Comparison of ENCODE assay signal across 14 mouse cellular contexts in the genomic region with DNA sequence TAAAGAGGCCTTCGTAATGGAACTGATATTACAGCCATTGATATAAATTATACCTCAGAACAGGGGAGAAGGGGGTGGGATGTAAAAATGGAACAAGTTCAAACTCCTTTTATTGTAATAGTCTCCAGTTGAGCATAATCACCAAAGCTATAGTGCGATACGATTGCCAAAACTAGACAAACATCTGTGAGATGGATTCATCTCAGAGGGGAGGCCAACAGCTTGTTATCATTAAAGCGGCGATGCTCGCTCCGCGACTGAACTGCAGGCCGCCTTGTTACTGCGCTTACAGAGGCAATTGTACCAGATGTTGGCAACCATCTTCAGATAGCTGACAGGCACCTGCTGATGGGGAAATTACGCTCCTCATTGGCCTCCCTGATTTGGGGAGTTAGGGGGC.
DNase-seq lines count a peak whose midpoint lies in the region; ATAC-seq lines count a peak whose summit lies in the region.
"Had no signal": no experiment of that assay in that cellular context is flagged by ENCODE, and none has a peak within 500 bp of the region (broad histone marks: within the 10 kb centered on the region; RNA-seq: fewer than 3 reads in every experiment).

No protein-coding gene starts in this region.

- H3K9me3 ChIP-seq in megakaryocyte, embryonic 14.5 days: no peaks in the 10 kb centered on the region
- no peaks in the 10 kb centered on the region for H3K9me3 ChIP-seq in forebrain, embryonic 16.5 days (ENCODE audit: control insufficient read depth, low read length)
- no peaks in the 10 kb centered on the region for H3K9me3 ChIP-seq in limb, embryonic 15.5 days
- no peaks in the 10 kb centered on the region for H3K9me3 ChIP-seq in neural tube, embryonic 15.5 days (replicated peaks)
- H3K9me3 ChIP-seq: heart, embryonic 15.5 days; liver, embryonic 12.5 days had no signal

- peak overlapping the region; percentile 33; the same call in 1 of the 2 replicates for H3K27ac ChIP-seq in forebrain, embryonic 16.5 days (ENCODE audit: low read length)
- H3K27ac ChIP-seq in limb, embryonic 15.5 days: no peak overlapping the region
- peak overlapping the region; percentile 57 for H3K27ac ChIP-seq in neural tube, embryonic 15.5 days (replicated peaks)
- H3K27ac ChIP-seq: heart, embryonic 15.5 days; liver, embryonic 12.5 days had no signal

- 70% methylated on average over 11 of the region's 11 CpGs for WGBS in forebrain, embryonic 16.5 days
- WGBS in limb, embryonic 15.5 days: 37% methylated on average over 11 of the region's 11 CpGs
- WGBS in neural tube, embryonic 15.5 days: 34% methylated on average over 11 of the region's 11 CpGs

- no peak overlapping the region for H3K9ac ChIP-seq in forebrain, embryonic 16.5 days (replicated peaks; ENCODE audit: low read depth, low read length)
- H3K9ac ChIP-seq in limb, embryonic 15.5 days: no peak overlapping the region
- H3K9ac ChIP-seq in neural tube, embryonic 15.5 days (replicated peaks): no peak overlapping the region
- H3K9ac ChIP-seq: heart, embryonic 15.5 days; liver, embryonic 12.5 days had no signal

- H3K27me3 ChIP-seq in megakaryocyte, embryonic 14.5 days (replicated peaks): no peaks in the 10 kb centered on the region
- H3K27me3 ChIP-seq in forebrain, embryonic 16.5 days (replicated peaks; ENCODE audit: control insufficient read depth, insufficient read depth, low read length): no peaks in the 10 kb centered on the region
- 0 out of 2 replicates have a peak, but pooled peaks cover 7% of the 10 kb centered on the region for H3K27me3 ChIP-seq in limb, embryonic 15.5 days
- no peaks in the 10 kb centered on the region for H3K27me3 ChIP-seq in neural tube, embryonic 15.5 days (replicated peaks)
- H3K27me3 ChIP-seq: heart, embryonic 15.5 days; liver, embryonic 12.5 days had no signal

- peaks cover 72% of the 10 kb centered on the region for H3K36me3 ChIP-seq in megakaryocyte, embryonic 14.5 days (replicated peaks; ENCODE audit: low read length)
- H3K36me3 ChIP-seq in forebrain, embryonic 16.5 days (ENCODE audit: control insufficient read depth, insufficient read depth): no peaks in the 10 kb centered on the region
- H3K36me3 ChIP-seq in limb, embryonic 15.5 days: no peaks in the 10 kb centered on the region
- no peaks in the 10 kb centered on the region for H3K36me3 ChIP-seq in neural tube, embryonic 15.5 days
- H3K36me3 ChIP-seq: heart, embryonic 15.5 days; liver, embryonic 12.5 days had no signal

- H3K4me3 ChIP-seq in megakaryocyte, embryonic 14.5 days (replicated peaks): peak overlapping the region; percentile 56
- H3K4me3 ChIP-seq in forebrain, embryonic 16.5 days (replicated peaks; ENCODE audit: low read length): no peak overlapping the region
- H3K4me3 ChIP-seq in limb, embryonic 15.5 days: no peak overlapping the region
- no peak overlapping the region for H3K4me3 ChIP-seq in neural tube, embryonic 15.5 days (replicated peaks)
- H3K4me3 ChIP-seq: heart, embryonic 15.5 days; liver, embryonic 12.5 days had no signal

- H3K4me1 ChIP-seq in megakaryocyte, embryonic 14.5 days: peaks cover 94% of the 10 kb centered on the region
- peaks cover 62% of the 10 kb centered on the region for H3K4me1 ChIP-seq in forebrain, embryonic 16.5 days (replicated peaks; ENCODE audit: control insufficient read depth, insufficient read depth, low read length)
- H3K4me1 ChIP-seq in limb, embryonic 15.5 days: peaks cover 43% of the 10 kb centered on the region
- H3K4me1 ChIP-seq in neural tube, embryonic 15.5 days: peaks cover 72% of the 10 kb centered on the region

- ATAC-seq in megakaryocyte, adult 5-6 weeks (ENCODE audit: poor library complexity, severe bottlenecking): no peak
- ATAC-seq in forebrain, embryonic 16.5 days: no peak; the same call in 1 of the 2 replicates
- ATAC-seq in limb, embryonic 15.5 days (ENCODE audit: insufficient number of reproducible peaks, low FRiP score, low TSS enrichment, low read depth): no peak
- ATAC-seq in neural tube, embryonic 15.5 days (ENCODE audit: low FRiP score): peak; percentile 26; the same call in 1 of the 2 replicates
- ATAC-seq: inflammation-experienced regulatory T-cells, adult 6 months; liver, embryonic 12.5 days; lung, postnatal 0 days had no signal

- DNase-seq in right cerebral cortex, adult 18-20 months: no peak
- no peak for DNase-seq in cerebellum, postnatal 4 days (ENCODE audit: low spot score in 2 of 2)
- DNase-seq: adrenal gland, adult 8-10 months; kidney, postnatal 14 days; layer of hippocampus, postnatal 36 days had no signal

- H3K4me2 ChIP-seq in forebrain, embryonic 16.5 days (ENCODE audit: low read length): no peak overlapping the region
- 0 out of 2 replicates have a peak overlapping the region, but pooled peaks have one; percentile 19 for H3K4me2 ChIP-seq in limb, embryonic 15.5 days
- peak overlapping the region; percentile 24 for H3K4me2 ChIP-seq in neural tube, embryonic 15.5 days
- H3K4me2 ChIP-seq: heart, embryonic 15.5 days; liver, embryonic 12.5 days had no signal
